Mouse (Mus musculus) spleen, postnatal 4 days (tissue): ENCODE data around the gene Cmtm2a.
A peak's percentile ranks its signal among the peaks of the same experiment; 100 is the strongest.
"Not testable (repeated sequence)": the region's sequence is repeated elsewhere in the genome, so short reads cannot be mapped to it uniquely, and the experiment has no call there.

Experiments
- DNase-seq, 2 experiments: peaks; one replicate each; pipeline ENCODE4 v3.0.0; 2022; ENCODE audit warnings: low spot score in 2 of 2

The Cmtm2a gene

DNA sequence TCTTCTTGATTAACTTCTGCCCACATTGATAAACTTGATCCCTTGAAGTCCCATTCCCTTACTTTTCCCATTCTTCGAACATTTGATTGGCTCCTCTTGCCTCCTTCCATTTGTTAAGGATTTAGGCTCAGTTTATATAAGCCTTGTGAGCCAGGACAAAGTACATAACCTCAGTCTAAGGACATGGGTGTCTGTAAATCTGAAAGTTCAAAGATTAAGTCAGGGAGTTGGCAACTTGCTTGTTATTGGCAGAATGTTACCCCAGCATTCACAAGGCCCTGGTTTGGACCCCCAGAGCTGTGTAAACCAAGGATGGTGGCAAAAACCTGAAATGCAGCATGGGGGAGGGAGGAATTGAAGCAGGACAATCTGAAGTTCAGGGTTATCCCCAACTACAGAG, 1.4 kb upstream of the Cmtm2a start:
- no peak for DNase-seq

GRCm38 (mm10) chr8:104268937-104269440, 24.0 kb downstream of the Cmtm2a start:
- no peak for DNase-seq

GRCm38 (mm10) chr8:104268368-104268767, 24.6 kb downstream of the Cmtm2a start:
- no peak for DNase-seq

DNA sequence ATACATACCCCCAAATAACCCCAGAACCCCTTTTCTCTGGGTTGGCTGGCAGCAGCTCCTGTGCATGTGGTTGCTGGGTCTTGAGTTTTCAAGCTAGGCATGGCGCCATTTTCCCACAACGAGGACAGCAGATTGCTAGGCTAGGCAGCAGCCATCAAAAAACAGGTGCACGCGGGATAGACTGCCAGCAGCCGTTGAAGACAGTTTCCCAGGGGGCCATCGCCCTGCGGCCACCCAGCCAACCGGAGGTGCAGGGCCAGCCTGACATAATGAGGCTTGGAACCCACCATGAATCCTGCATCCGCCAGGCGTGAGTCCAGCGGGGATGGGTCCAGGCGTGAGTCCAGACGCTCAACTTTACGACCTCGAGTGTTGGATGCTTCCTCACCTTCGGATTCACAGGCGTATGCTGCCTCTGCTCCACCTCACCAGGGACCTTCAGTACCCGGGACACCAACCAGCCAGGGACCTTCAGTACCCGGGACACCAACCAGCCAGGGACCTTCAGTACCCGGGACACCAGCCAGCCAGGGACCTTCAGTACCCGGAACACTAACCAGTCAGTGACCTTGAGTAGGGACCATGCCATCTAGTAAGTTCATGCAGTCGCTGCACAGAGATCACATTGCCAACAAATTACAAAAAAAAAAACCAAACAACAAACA, 28.6 kb downstream of the Cmtm2a start:
- not testable (repeated sequence) for DNase-seq

GRCm38 (mm10) chr8:104261802-104262201, 31.2 kb downstream of the Cmtm2a start:
- not testable (repeated sequence) for DNase-seq

DNA sequence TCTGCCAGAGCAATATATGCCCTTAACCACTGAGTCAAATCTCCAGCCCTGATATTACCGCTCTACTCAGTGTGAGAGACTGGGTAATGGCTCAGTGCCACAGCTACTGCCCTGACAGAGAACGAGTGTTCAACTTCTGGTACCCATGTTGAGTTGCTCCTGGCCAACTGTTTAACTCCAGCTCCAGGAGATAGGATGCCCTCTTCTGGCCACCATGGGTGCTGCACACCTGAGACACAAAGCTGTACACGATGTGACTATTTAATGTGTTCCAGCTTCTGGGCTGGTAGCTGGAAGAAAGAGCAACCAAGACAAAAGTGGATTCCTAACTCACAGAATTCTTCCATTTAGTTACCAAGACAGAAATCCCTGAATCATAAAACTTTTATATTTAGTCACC, 40.0 kb downstream of the Cmtm2a start:
- peak; percentile 65 to 81 for DNase-seq

- no peak for DNase-seq
Observed at GRCm38 (mm10) chr8:104251461-104251860, 41.5 kb downstream of the Cmtm2a start.

DNA sequence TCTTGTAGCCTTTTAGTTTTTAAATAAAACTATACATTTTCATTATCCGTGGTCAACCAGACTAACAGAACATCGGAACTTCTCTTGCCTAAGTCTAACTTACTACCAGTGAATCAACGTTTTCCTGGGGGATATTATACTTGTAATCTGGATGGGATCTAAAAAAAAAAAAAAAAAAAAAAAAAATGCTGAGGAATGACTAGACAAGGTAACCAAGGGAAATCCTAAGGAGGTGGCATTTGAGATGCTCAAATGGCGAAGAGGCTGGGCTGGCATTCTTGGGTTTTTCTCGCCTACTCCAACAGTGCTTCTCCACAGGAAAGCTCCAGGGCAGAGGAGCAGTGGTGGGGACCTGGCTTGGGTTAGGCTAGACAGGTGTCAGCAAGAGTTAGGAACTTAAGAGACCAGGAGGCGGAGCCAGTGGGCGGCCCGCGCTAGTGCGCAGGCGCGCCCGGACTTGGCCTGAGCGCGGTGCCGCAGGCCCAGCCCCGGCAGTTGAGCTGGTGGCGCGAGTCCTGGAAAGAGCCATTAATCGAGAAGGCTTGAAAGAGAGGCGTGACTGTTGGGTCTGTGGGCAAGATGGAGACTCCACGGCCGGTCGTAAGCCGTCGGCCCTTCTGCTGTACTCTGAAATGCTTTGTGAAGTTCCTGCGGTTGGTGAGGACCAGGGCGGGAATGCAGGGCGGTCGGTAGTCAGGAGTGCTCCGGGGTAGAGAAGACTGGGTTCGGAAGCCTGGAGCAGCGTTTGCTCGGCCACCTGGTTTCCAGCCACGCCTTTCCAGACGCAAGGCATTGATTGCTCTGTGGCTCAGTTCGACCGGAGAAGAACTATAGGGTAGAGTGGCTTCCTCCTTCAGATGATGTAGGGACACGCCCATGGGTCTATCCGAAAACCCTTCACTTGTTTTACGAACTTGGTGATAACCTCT, 42.3 kb downstream of the Cmtm2a start, which contains the start of gene Cklf:
Gene Cklf, plus strand, starts transcription at position 423 of the 929 bp plus-strand sequence.
- DNase-seq = peak; percentile 86 to 93

GRCm38 (mm10) chr8:104249442-104249996, 43.5 kb downstream of the Cmtm2a start:
- no peak for DNase-seq

- DNase-seq = peak; percentile 80 to 91
Observed at GRCm38 (mm10) chr8:104248276-104248675, 44.7 kb downstream of the Cmtm2a start, which contains the start of gene Tk2. TSS of gene Tk2 (minus strand) at chr8:104248558.

GRCm38 (mm10) chr8:104247908-104248275, 45.1 kb downstream of the Cmtm2a start:
- peak; percentile 37 to 72 for DNase-seq

DNA sequence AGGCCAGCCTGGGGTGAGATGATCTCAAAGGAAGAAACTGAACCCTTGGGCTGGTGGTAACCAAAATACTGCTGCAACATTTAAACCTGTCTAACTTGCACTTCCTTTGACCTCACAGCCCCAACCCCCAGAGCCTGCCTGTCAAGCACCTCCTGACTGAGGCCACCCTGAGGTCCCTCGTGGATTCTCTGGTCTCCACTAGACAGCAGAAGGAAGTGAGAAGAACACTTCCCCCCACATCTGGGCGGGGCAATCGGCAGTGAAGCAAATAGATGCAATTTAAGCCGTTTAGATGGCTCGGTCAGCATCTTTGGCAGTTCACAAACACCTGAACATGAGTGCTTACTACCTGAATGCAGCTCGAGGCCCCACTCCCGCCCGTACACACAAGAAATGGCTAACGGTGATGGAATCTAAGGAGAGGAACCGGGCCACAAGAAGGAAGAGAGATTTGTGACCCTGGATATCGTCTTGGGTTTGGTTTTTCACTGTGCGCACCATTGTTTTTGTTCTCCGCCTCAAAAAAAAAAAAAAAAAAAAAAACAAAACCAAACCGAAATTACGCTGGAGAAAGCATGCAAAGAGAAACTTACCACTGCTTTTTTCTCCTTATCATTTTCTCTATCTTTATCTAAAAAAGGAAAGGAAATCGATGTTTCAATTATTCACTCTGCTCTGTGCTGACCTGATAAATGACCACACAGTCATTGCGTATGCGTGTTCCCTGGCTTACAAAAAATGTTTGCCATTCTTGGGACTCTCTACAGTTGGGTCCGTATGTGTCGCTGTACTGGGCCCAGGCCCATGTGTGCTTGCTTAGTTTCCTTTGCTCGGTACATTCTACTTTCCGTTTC, 45.7 kb downstream of the Cmtm2a start:
- DNase-seq = peak; percentile 77 to 82

- no peak for DNase-seq
Observed at GRCm38 (mm10) chr8:104246621-104247020, 46.4 kb downstream of the Cmtm2a start.

- DNase-seq = no peak
Observed at GRCm38 (mm10) chr8:104242038-104242644, 50.8 kb downstream of the Cmtm2a start.

GRCm38 (mm10) chr8:104239418-104239861, 53.5 kb downstream of the Cmtm2a start:
- DNase-seq = no peak

DNA sequence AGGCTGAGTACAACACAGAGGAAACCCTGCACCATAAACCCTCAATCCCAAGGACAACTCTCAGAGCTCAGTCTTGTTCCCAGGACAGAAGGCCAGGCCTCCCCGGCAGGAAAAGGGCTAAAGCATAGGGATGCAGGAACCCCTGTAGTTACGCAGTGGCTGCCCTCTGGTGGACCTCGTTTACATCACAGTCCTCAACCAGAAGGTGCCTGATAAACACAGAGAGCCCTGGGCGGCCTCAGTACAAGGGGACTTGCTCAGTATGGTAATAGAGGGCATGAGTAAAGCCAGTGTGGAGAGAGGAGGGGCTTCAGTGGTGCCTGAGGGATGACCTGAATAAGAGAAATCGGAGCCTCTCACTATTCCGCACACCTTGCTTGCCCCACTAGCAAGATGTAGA, 58.4 kb downstream of the Cmtm2a start:
- peak in 1 of 2 experiments; percentile 69 for DNase-seq

DNA sequence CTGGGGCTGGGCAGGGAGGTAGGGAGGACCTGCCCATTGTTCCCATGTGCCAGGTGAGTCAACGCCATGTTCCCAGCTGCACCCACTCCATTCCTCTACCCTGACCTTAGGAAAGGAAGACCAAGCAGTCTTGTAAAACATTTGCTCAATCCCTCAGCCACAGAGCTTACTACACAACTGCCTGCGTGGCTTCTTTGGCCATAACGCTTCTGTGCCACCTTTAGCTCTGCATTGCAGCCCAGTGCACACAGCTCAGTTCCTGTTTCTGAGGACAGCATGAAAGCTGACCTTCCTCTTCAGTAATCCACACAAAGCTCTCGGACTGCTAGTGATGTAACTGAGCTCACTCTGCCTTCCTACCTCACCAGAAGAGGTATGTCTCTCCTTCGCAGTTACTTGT, 60.1 kb downstream of the Cmtm2a start:
- DNase-seq = peak; percentile 43 to 67

DNA sequence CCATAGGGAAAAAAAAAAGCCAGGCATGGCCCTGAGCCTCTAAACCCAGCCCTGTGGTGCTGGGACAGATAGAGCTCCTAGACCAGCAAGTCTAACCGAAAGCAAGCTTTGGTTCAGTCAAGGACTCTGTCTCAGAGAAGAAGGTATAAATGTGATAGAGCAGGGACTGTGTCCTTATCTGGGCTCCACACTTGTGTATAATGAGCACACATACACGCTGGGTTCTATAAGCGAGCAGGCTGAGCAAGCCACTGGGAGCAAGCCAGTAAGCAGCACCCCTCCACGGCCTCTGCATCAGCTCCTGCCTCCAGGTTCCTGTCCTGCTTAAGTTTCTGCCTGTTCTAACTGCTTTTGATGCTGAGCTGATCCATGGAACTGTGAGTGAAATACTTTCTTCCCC, 60.9 kb downstream of the Cmtm2a start:
- DNase-seq = no peak
